Mouse (Mus musculus) neural tube, embryonic 11.5 days (tissue): Measurements from ENCODE around the gene Hist1h2br. TPM values are rescaled to one million over a fixed set of nuclear protein-coding genes. Genes with fewer than 3 reads are reported as not detected.
"Not testable (repeated sequence)": the region's sequence is repeated elsewhere in the genome, so short reads cannot be mapped to it uniquely, and the experiment has no call there.

ENCODE experiments used
- ATAC-seq: fragments of 200-750 bp; cut with Nextera tagmentation; 2 replicates; pipeline ENCODE4 v1.8.0; 2017; ENCODE audit warnings: moderate number of reproducible peaks, mild to moderate bottlenecking, moderate TSS enrichment, moderate library complexity; ENCODE audit not compliant: insufficient read depth, low FRiP score, low TSS enrichment
- DNase-seq: peaks from one replicate; pipeline ENCODE4 v3.0.0-alpha.2; 2015; ENCODE audit warnings: low spot score
- H3K27ac ChIP-seq: fragments of 300-500 bp; sonication (generic); 2 replicates; pipeline ENCODE4 v1.5.1; 2014; ENCODE audit warnings: low read depth, mild to moderate bottlenecking, low read length
- H3K27me3 ChIP-seq: fragments of 300-500 bp; sonication (generic); 2 replicates; pipeline ENCODE4 v1.6.1; 2014; ENCODE audit warnings: mild to moderate bottlenecking, low read length, mixed read lengths; ENCODE audit not compliant: control insufficient read depth, insufficient read depth
- H3K36me3 ChIP-seq: fragments of 300-500 bp; sonication (generic); 2 replicates; pipeline ENCODE4 v1.6.1; 2014; ENCODE audit warnings: mild to moderate bottlenecking, low read length, moderate library complexity, mixed read lengths; ENCODE audit not compliant: control insufficient read depth, insufficient read depth
- H3K4me1 ChIP-seq: fragments of 300-500 bp; sonication (generic); 2 replicates; pipeline ENCODE4 v1.6.1; 2014; ENCODE audit warnings: low read length, mixed read lengths; ENCODE audit not compliant: control insufficient read depth, insufficient read depth
- H3K4me2 ChIP-seq: fragments of 300-500 bp; sonication (generic); 2 replicates; pipeline ENCODE4 v1.6.1; 2014; ENCODE audit warnings: low read depth, mild to moderate bottlenecking, moderate library complexity
- H3K4me3 ChIP-seq: fragments of 300-500 bp; sonication (generic); 2 replicates; pipeline ENCODE4 v1.5.1; 2014; ENCODE audit warnings: low read depth, low read length
- H3K9ac ChIP-seq: fragments of 300-500 bp; sonication (generic); 2 replicates; pipeline ENCODE4 v1.6.1; 2014; ENCODE audit warnings: mild to moderate bottlenecking, low read length
- H3K9me3 ChIP-seq: fragments of 300-500 bp; sonication (generic); 2 replicates; pipeline ENCODE4 v1.6.1; 2016; ENCODE audit warnings: low read length; ENCODE audit not compliant: control insufficient read depth
- WGBS: fragments of 180-500 bp; shearing (Covaris S2); extraction: QIAGEN DNeasy Blood & Tissue Kit; methylation state at CpG from one replicate; pipeline ENCODE4 v1.1.7; 2014; 5-methylcytosine and 5-hydroxymethylcytosine counted together
- polyA plus RNA-seq: library from polyadenylated mRNA; unstranded; fragments of >200 nt; fragmentation: Nextera tagmentation; extraction: Ambion mirVana; gene quantifications from 2 replicates; pipeline ENCODE4 v1.2.1, GENCODE M21; 2014

The Hist1h2br gene
- polyA plus RNA-seq, 1 experiment from 2014 or later: 20.0 TPM

GRCm38 (mm10) chr13:21830344-21830743 lies 3.2 kb upstream of the Hist1h2br start:
- Histone ChIP-seq H3K4me2 (no peak overlapping the region), H3K27ac (no peak overlapping the region), H3K4me3 (no peak overlapping the region), H3K4me1 (no peaks in the 10 kb centered on the region), H3K27me3 (no peaks in the 10 kb centered on the region), H3K36me3 (no peaks in the 10 kb centered on the region), H3K9ac (no peak overlapping the region), H3K9me3 (no peaks in the 10 kb centered on the region)
- ATAC-seq: no peak
- DNase-seq: no peak
- 92% methylated on average over 10 of the region's 10 CpGs for WGBS

GRCm38 (mm10) chr13:21831418-21832394 lies 1.8 kb upstream of the Hist1h2br start, which contains the start of gene Hist1h4n:
Gene Hist1h4n (minus strand): TSS chr13:21832196.
- not testable (repeated sequence) for H3K4me3 ChIP-seq, H3K4me1 ChIP-seq, DNase-seq, H3K9ac ChIP-seq, H3K9me3 ChIP-seq, H3K27me3 ChIP-seq, H3K36me3 ChIP-seq, H3K27ac ChIP-seq, H3K4me2 ChIP-seq
- ATAC-seq: peak; percentile 81
- WGBS: under 1% methylated on average over 24 of the region's 58 CpGs

- not testable (repeated sequence) for H3K9ac ChIP-seq, H3K4me3 ChIP-seq, H3K9me3 ChIP-seq, DNase-seq, H3K4me2 ChIP-seq, H3K27ac ChIP-seq, H3K27me3 ChIP-seq, H3K4me1 ChIP-seq, H3K36me3 ChIP-seq
- no CpG with 5 or more reads among the region's 4 CpGs for WGBS
- ATAC-seq: peak; percentile 56; the same call in 1 of the 2 replicates
Observed at GRCm38 (mm10) chr13:21840508-21840907, 7.0 kb downstream of the Hist1h2br start.

- H3K4me3 ChIP-seq, H3K4me2 ChIP-seq, DNase-seq, H3K27me3 ChIP-seq, H3K27ac ChIP-seq, H3K4me1 ChIP-seq, H3K9me3 ChIP-seq, ATAC-seq, H3K9ac ChIP-seq, H3K36me3 ChIP-seq: not testable (repeated sequence)
Observed at GRCm38 (mm10) chr13:21846356-21846755, 12.8 kb downstream of the Hist1h2br start.

- DNase-seq: peak; percentile 14
- Histone ChIP-seq H3K27me3 (no peaks in the 10 kb centered on the region), H3K36me3 (no peaks in the 10 kb centered on the region), H3K4me1 (no peaks in the 10 kb centered on the region), H3K9ac (no peak overlapping the region), H3K4me2 (no peak overlapping the region), H3K4me3 (no peak overlapping the region), H3K27ac (no peak overlapping the region), H3K9me3 (no peaks in the 10 kb centered on the region)
- 19% methylated on average over 8 of the region's 8 CpGs for WGBS
- no peak for ATAC-seq
Observed at GRCm38 (mm10) chr13:21847883-21848282, 14.3 kb downstream of the Hist1h2br start.

- not testable (repeated sequence) for DNase-seq
Observed at GRCm38 (mm10) chr13:21850696-21851095, 17.2 kb downstream of the Hist1h2br start.

GRCm38 (mm10) chr13:21852215-21852945 lies 18.8 kb downstream of the Hist1h2br start:
- no peaks in the 10 kb centered on the region for H3K9me3 ChIP-seq
- ATAC-seq (no peak), DNase-seq (no peak)
- H3K4me2 ChIP-seq: no peak overlapping the region
- no peaks in the 10 kb centered on the region for H3K27me3 ChIP-seq
- no peak overlapping the region for H3K4me3 ChIP-seq
- H3K36me3 ChIP-seq: no peaks in the 10 kb centered on the region
- no peaks in the 10 kb centered on the region for H3K4me1 ChIP-seq
- H3K9ac ChIP-seq: no peak overlapping the region
- WGBS: 75% methylated on average over 3 of the region's 3 CpGs
- H3K27ac ChIP-seq: no peak overlapping the region

More at GRCm38 (mm10) chr13:21850696-21851095, 17.2 kb downstream of the Hist1h2br start:
- not testable (repeated sequence) for H3K4me3 ChIP-seq, ATAC-seq, H3K9me3 ChIP-seq, H3K4me2 ChIP-seq, H3K36me3 ChIP-seq, H3K27me3 ChIP-seq, H3K27ac ChIP-seq, H3K4me1 ChIP-seq, H3K9ac ChIP-seq
- 25% methylated on average over 1 of the region's 1 CpGs for WGBS

GRCm38 (mm10) chr13:21855146-21855545 lies 21.6 kb downstream of the Hist1h2br start:
- Histone ChIP-seq H3K27ac (no peak overlapping the region), H3K4me2 (peak overlapping the region; percentile 44; the same call in 1 of the 2 replicates), H3K36me3 (no peaks in the 10 kb centered on the region), H3K4me3 (peak overlapping the region; percentile 46), H3K9me3 (no peaks in the 10 kb centered on the region), H3K4me1 (no peaks in the 10 kb centered on the region), H3K9ac (no peak overlapping the region), H3K27me3 (no peaks in the 10 kb centered on the region)
- peak; percentile 53 for ATAC-seq
- DNase-seq: peak; percentile 85
- WGBS: 1% methylated on average over 11 of the region's 11 CpGs
